Mouse (Mus musculus) lung, adult 2 months (tissue): ENCODE measurements around the gene Epor.

ENCODE experiments used
- CTCF ChIP-seq: fragments of 200-500 bp; IDR thresholded peaks from 2 replicates; pipeline ENCODE4 v1.5.1; 2011; ENCODE audit warnings: mild to moderate bottlenecking, low read length, control low read depth; ENCODE audit not compliant: insufficient read depth
- POLR2A ChIP-seq: fragments of 200-500 bp; IDR thresholded peaks from 2 replicates; pipeline ENCODE4 v1.6.1; 2011; ENCODE audit warnings: low read depth, mild to moderate bottlenecking, control low read depth, low read length, borderline replicate concordance; ENCODE audit errors: extremely low read depth

DNA sequence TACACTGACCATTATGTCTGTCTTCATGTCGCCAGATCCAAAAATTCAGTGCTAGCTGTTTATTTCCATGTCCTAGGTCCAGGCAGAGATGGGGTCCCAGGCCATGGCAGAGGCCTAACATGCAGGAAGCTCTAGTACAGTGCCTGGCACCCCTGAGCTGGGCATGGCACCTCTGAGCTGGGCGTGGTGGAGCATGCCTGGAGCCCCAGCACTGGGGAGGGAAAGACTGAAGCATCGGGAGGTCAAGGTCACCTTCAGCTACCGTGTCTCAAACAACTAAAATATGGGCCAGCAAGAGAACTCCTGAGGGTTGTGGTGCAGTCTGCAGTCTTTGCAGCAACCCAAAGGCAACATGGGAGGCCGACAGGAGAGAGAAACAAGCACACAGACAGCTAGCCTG lies 4.9 kb downstream of the Epor start:
- TF ChIP-seq POLR2A: no peak
- no peak for TF ChIP-seq CTCF
